Mouse (Mus musculus) common myeloid progenitor, adult 5-6 weeks (primary cell): ENCODE measurements around the gene Rcn3. TPM values are rescaled to one million over a fixed set of nuclear protein-coding genes. Genes with fewer than 3 reads are reported as not detected.

Experiments used
- total RNA-seq: library from RNA; stranded (forward); fragments of 200-1000, 187-1606 nt; gene quantifications from 2 replicates; pipeline ENCODE4 v1.2.3, GENCODE M21; 2017

The Rcn3 gene
- total RNA-seq, 1 experiment from 2014 or later: 23.2 TPM

Other genes starting within 250 kb of the Rcn3 start
- 19.7 and 29.0 TPM in 2 replicates for gene Akt1s1, start 243.2 kb downstream of the Rcn3 start, total RNA-seq
- gene Tbc1d17, start 243.1 kb downstream of the Rcn3 start, total RNA-seq: 21.0 and 32.4 TPM in 2 replicates
- 16.6 and 26.5 TPM in 2 replicates for gene Pnkp, start 235.1 kb downstream of the Rcn3 start, total RNA-seq
- 31.7 and 39.4 TPM in 2 replicates for gene Ptov1, start 222.4 kb downstream of the Rcn3 start, total RNA-seq
- 12.3 and 13.3 TPM in 2 replicates for gene Med25, start 199.5 kb downstream of the Rcn3 start, total RNA-seq
- 14.7 and 28.1 TPM in 2 replicates for gene Fuz, start 196.1 kb downstream of the Rcn3 start, total RNA-seq
- gene Ap2a1, start 162.7 kb downstream of the Rcn3 start, total RNA-seq: 22.4 and 31.1 TPM in 2 replicates
- gene Tsks, start 149.0 kb downstream of the Rcn3 start, total RNA-seq: not detected in 2 replicates
- 0.23 and 1.2 TPM in 2 replicates for gene Cpt1c, start 117.4 kb downstream of the Rcn3 start, total RNA-seq
- 143 and 170 TPM in 2 replicates for gene Prmt1, start 105.7 kb downstream of the Rcn3 start, total RNA-seq
- 92.9 and 129 TPM in 2 replicates for gene Irf3, start 94.6 kb downstream of the Rcn3 start, total RNA-seq
- 29.5 and 33.8 TPM in 2 replicates for gene Bcl2l12, start 93.5 kb downstream of the Rcn3 start, total RNA-seq
- 9.6 and 17.0 TPM in 2 replicates for gene Scaf1, start 75.9 kb downstream of the Rcn3 start, total RNA-seq
- gene Rras, start 74.3 kb downstream of the Rcn3 start, total RNA-seq: 1.1 TPM in 1 of 2 replicates, not detected in the other
- 2.2 and 7.5 TPM in 2 replicates for gene Prr12, start 39.3 kb downstream of the Rcn3 start, total RNA-seq
- gene Nosip, start 29.8 kb downstream of the Rcn3 start, total RNA-seq: 66.0 and 71.2 TPM in 2 replicates
- 3.4 and 3.8 TPM in 2 replicates for gene Prrg2, start 29.5 kb downstream of the Rcn3 start, total RNA-seq
- gene Fcgrt, start 11.6 kb upstream of the Rcn3 start, total RNA-seq: 4.0 and 4.7 TPM in 2 replicates
- 1,473 and 1,910 TPM in 2 replicates for gene Rps11, start 32.2 kb upstream of the Rcn3 start, total RNA-seq
- gene Rpl13a, start 36.5 kb upstream of the Rcn3 start, total RNA-seq: 3,242 and 3,932 TPM in 2 replicates
- not detected in 2 replicates for gene Gm45713, start 44.0 kb upstream of the Rcn3 start, total RNA-seq
- gene Flt3l, start 44.2 kb upstream of the Rcn3 start, total RNA-seq: 5.8 and 13.0 TPM in 2 replicates
- gene Pih1d1, start 62.1 kb upstream of the Rcn3 start, total RNA-seq: 35.2 and 59.8 TPM in 2 replicates
- 32.2 and 37.9 TPM in 2 replicates for gene Aldh16a1, start 62.4 kb upstream of the Rcn3 start, total RNA-seq
- not detected in 2 replicates for gene Slc17a7, start 71.7 kb upstream of the Rcn3 start, total RNA-seq
- not detected in 2 replicates for gene Gfy, start 87.3 kb upstream of the Rcn3 start, total RNA-seq
- not detected in 2 replicates for gene Pth2, start 88.8 kb upstream of the Rcn3 start, total RNA-seq
- 0.18 and 2.0 TPM in 2 replicates for gene Ccdc155, start 112.7 kb upstream of the Rcn3 start, total RNA-seq
- 6.7 and 17.4 TPM in 2 replicates for gene Dkkl1, start 119.9 kb upstream of the Rcn3 start, total RNA-seq
- 0.55 and 0.87 TPM in 2 replicates for gene Tead2, start 123.5 kb upstream of the Rcn3 start, total RNA-seq
- 28.9 and 41.4 TPM in 2 replicates for gene Cd37, start 146.9 kb upstream of the Rcn3 start, total RNA-seq
- gene Slc6a16, start 148.9 kb upstream of the Rcn3 start, total RNA-seq: not detected in 2 replicates
- not detected in 2 replicates for gene Slc6a21, start 185.3 kb upstream of the Rcn3 start, total RNA-seq
- gene Trpm4, start 241.6 kb upstream of the Rcn3 start, total RNA-seq: 3.1 and 3.4 TPM in 2 replicates
- 0.41 TPM in 1 of 2 replicates, not detected in the other for gene Hrc, start 243.1 kb upstream of the Rcn3 start, total RNA-seq